Mouse (Mus musculus) small intestine, adult 2 months (tissue): Measurements from ENCODE around the gene Inka2.

Experiments used
- CTCF ChIP-seq: fragments of 200-500 bp; IDR thresholded peaks from 2 replicates; pipeline ENCODE4 v1.5.1; 2012; ENCODE audit warnings: low read depth, mild to moderate bottlenecking, control low read depth, inconsistent platforms, low read length, moderate library complexity, mixed read lengths; ENCODE audit not compliant: insufficient replicate concordance, insufficient read length; ENCODE audit errors: extremely low read depth
- POLR2A ChIP-seq: fragments of 200-500 bp; IDR thresholded peaks from 2 replicates; pipeline ENCODE4 v1.6.1; 2012; ENCODE audit warnings: low read depth, mild to moderate bottlenecking, control low read depth, inconsistent platforms, low read length, moderate library complexity

- TF ChIP-seq POLR2A (no peak), CTCF (no peak)
Measured at GRCm38 (mm10) chr3:105760063-105760462, 55.7 kb downstream of the Inka2 start.
